Mouse (Mus musculus) MN1 (cell line): ENCODE data around the gene Calhm6.

ENCODE experiments used
- DNase-seq: peaks from one replicate; pipeline ENCODE4 v3.0.0-alpha.2; 2016; ENCODE audit warnings: low spot score

Calhm6 gene

DNA sequence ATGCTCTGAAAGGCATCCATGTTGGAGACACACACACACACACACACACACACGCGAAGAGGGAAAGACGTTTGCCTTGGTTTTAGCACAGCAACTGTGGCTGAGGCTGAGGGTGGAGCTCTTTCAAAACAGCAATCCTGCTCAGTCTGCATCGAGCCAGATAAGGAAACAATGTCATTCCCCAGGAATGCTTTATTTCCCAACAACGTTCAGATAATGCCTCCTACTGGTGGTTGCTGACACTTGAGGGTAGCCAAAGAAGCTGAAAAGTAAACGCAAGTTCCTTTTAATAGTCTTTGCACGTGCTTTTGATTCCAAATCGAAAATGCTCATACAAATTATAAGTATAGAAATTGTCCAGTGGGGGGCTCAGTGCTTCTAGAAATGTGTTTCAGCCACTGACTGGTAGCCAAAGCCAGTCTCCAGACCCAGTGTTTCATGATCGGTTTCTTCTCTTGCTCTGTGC is 31.3 kb downstream of the Calhm6 start, which contains the start of gene Calhm5:
Calhm5 (minus strand) TSS at position 102 of the 466 bp plus-strand sequence.
- DNase-seq = peak; percentile 71

GRCm38 (mm10) chr10:34095964-34096363 is 31.8 kb downstream of the Calhm6 start:
- DNase-seq = peak; percentile 16

- DNase-seq = no peak
Observed at GRCm38 (mm10) chr10:34095147-34095546, 32.6 kb downstream of the Calhm6 start.

DNA sequence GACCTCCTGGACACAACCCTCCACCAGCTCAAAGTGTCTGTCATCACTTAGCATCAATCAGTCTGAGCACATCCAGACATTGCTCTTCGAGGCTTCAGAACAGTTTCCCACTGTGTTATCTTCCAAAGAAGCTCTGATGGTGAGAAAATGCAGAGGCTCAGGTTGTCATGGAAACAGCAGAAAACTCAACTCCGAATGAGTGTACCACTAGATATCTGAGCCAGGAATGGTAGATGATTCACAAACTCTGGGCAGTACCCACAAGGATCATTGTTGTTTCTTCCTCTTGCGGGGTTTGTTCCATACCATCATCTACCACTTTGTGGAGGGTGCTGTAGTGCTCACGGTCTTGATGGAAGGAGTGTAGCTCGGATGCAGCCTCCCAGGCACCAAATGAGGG is 35.9 kb downstream of the Calhm6 start:
- DNase-seq = no peak

DNA sequence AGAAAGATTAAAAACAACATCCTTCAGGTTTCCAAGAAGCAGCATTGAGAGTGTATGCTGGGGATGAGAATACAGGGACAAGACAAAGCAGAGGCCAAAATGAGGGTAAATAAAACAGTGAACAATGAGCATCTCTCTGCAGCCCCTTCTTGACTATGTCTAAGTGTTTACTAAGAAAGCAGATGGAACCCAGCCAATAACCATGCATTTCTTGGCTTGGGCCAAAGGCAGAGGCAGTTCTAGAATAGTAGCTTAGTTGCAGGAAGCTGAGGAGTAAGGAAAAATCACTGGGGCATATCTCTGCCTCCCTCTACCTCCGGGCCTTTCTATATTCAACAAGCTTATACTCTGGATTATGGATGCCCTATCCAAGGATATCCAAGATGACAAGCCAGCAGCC is 37.3 kb downstream of the Calhm6 start:
- DNase-seq = no peak

DNA sequence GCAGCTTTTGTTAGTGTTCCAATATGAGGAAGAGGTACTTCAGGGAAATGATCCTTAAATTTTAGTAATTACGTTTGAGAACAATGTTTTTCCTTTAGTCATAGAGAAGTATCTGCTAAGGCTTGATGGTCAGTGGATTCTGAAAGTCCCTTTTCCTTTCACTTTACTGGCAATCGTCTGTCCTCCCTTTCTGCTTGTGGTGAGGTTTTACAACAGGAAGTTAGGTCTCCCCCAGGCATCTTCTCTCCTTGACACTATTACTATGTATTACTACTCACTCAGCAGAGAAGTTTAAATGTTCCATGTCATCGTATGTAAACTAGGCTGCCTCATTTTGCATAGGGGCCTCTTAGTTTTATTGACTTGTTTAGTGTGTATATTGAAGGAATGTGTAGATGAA is 38.3 kb downstream of the Calhm6 start:
- no peak for DNase-seq

- DNase-seq = no peak
Observed at GRCm38 (mm10) chr10:34088515-34088914, 39.3 kb downstream of the Calhm6 start.

DNA sequence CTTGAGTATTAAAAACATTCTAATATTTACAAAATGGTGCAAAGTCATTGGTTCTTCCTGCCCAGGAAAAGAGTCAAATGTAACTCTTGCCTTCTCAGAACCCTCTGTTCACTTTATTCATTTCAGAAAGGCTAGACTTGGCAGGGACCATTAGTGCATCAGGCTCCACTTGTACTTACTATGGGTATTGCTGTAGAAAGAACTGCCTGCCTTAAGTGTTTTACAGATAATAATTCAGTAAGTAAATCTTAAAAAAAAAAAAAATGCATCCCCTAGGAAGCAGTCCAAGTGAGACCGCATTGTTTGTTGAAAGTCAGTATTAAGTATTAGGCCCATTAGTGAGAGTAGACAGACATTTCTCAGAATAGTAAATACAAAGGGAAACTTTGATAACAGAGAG is 41.3 kb downstream of the Calhm6 start:
- DNase-seq = no peak
